Mouse (Mus musculus) gastrocnemius, adult 2 months (tissue): ENCODE data around the gene Aptx. TPM values are rescaled to one million over a fixed set of nuclear protein-coding genes. Genes with fewer than 3 reads are reported as not detected.

Experiments used
- DNase-seq: peaks from one replicate; pipeline ENCODE4 v3.0.0; 2022
- H3K27ac ChIP-seq: fragments of 200-600 bp; 2 replicates; pipeline ENCODE4 v1.8.1; 2022; ENCODE audit warnings: mild to moderate bottlenecking
- H3K4me3 ChIP-seq: fragments of 200-600 bp; 2 replicates; pipeline ENCODE4 v1.8.1; 2022; ENCODE audit warnings: mild to moderate bottlenecking, moderate library complexity
- CTCF ChIP-seq: fragments of 200-600 bp; IDR thresholded peaks from 2 replicates; pipeline ENCODE4 v1.8.1; 2022; ENCODE audit warnings: antibody characterized with exemption, mild to moderate bottlenecking, moderate library complexity
- intact Hi-C: fragments of 180-260 bp; cut with DNase I; formaldehyde crosslinking; loops from one replicate; pipeline ENCODE4 v1.15.1; 2025
- microRNA-seq: library from miRNA; unstranded; fragments of <30 nt; microRNA quantifications from one replicate; pipeline ENCODE4 v1.2.0, GENCODE M21; 2021
- total RNA-seq, 2 experiments: library from RNA; stranded (reverse); gene quantifications; 2 replicates each; pipeline ENCODE4 v1.2.3; 2021

Gene Aptx
- total RNA-seq, 2 experiments from 2014 or later = 14.2 to 15.3 TPM

DNA sequence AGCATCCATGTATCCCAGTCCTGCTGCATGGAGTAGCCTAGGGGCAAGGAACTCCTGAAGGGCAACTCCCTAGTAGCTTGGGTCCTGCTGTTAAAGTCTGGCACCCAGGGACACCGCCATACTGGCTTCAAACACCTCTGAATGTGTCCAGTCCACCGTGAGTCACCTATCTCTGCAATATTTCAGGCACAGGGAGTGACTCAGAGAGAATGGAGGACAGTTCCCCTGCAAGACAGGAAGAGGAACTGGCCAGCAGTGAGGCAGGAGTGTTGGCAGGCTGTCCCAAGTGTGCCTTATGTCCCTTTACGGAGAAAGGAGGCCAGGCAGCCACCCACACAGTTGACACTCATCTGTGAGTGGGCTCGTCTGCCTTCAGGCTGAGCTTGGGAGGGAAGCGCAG lies 53.9 kb downstream of the Aptx start:
- Histone ChIP-seq H3K27ac (no peak overlapping the region), H3K4me3 (no peak overlapping the region)
- intact Hi-C loops = no loop called here
- TF ChIP-seq CTCF = no peak
- DNase-seq = no peak

GRCm38 (mm10) chr4:40643567-40643966 lies 59.4 kb downstream of the Aptx start:
- DNase-seq = no peak
- Histone ChIP-seq H3K27ac (no peak overlapping the region), H3K4me3 (no peak overlapping the region)
- no peak for TF ChIP-seq CTCF
- intact Hi-C loops = no loop called here

DNA sequence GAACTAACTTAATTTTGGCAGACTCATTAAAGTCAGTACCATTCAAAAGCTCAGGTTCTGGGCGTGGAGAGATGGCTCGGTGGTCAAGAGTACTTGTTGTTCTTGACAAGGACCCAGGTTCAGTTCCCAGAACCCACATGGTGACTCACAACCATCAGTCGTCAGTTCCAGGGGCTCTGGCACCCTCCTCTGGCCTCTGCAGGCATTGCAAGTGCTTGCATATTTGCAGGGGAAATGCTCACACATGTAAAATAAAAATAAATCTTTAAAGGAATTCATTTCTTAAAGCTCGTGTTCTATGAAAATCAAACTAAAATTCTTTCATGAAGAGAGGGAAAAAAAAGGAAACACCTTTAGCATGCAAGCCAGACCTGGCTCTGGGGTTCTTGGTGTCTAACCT lies 62.0 kb downstream of the Aptx start:
- Histone ChIP-seq H3K4me3 (no peak overlapping the region), H3K27ac (no peak overlapping the region)
- intact Hi-C loops = no loop called here
- DNase-seq = no peak
- 0 out of 2 replicates have a peak, but pooled peaks have one; percentile 1 for TF ChIP-seq CTCF

Small RNA genes lying within 50 kb of the gene (microRNA-seq; reads per million reads assigned to microRNA genes)
- not detected for gene Mir207

Other genes starting within 250 kb of the Aptx start
- not detected for gene Tmem215, start 231.0 kb downstream of the Aptx start, total RNA-seq
- gene Dnaja1, start 19.0 kb upstream of the Aptx start, total RNA-seq = 10 to 100 TPM; 42.7 to 77.1 TPM
- gene Smu1, start 54.7 kb upstream of the Aptx start, total RNA-seq = 10 to 100 TPM; 33.1 to 34.2 TPM
- 10 to 100 TPM; 30.5 to 42.2 TPM for gene B4galt1, start 150.8 kb upstream of the Aptx start, total RNA-seq
- gene Spink4, start 216.9 kb upstream of the Aptx start, total RNA-seq = not detected
- 100 to 1,000 TPM; 201 to 232 TPM for gene Bag1, start 245.1 kb upstream of the Aptx start, total RNA-seq
- gene Chmp5, start 245.2 kb upstream of the Aptx start, total RNA-seq = 10 to 100 TPM; 19.8 to 24.3 TPM